Mouse (Mus musculus) lung, adult 2 months (tissue): ENCODE data around the gene Slit3.

Experiments used
- CTCF ChIP-seq: fragments of 200-500 bp; IDR thresholded peaks from 2 replicates; pipeline ENCODE4 v1.5.1; 2011; ENCODE audit warnings: mild to moderate bottlenecking, low read length, control low read depth; ENCODE audit not compliant: insufficient read depth
- POLR2A ChIP-seq: fragments of 200-500 bp; IDR thresholded peaks from 2 replicates; pipeline ENCODE4 v1.6.1; 2011; ENCODE audit warnings: low read depth, mild to moderate bottlenecking, control low read depth, low read length, borderline replicate concordance; ENCODE audit errors: extremely low read depth

DNA sequence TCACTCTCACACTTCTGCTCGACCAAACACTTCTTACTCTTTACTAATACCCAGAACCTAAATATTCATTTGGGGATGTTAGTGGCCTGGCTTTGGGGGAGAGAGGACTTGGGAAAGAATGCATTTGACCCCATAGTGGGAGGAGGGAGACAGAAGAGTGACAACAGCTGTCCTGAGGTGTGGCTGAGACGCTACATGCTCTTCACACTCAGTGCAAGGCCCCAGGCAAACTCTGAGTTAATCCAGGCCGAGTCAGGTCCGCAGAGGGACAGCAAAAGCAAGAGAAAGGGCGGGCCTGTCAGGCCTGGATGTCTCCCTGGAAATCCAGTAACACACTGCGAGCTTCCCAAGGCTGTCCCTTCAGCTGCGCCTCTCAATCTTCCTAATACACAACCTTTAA is 307.0 kb downstream of the Slit3 start:
- TF ChIP-seq POLR2A (no peak), CTCF (no peak)
